Mouse (Mus musculus): ENCODE data around the gene Treml2.

GRCm38 (mm10) chr17:48286765-48287164, 12.5 kb upstream of the Treml2 start:
- TF ChIP-seq CTCF (IDR thresholded peaks at IDR 0.05; ENCODE audit: borderline replicate concordance, insufficient read depth, low read depth, low read length) = no peak
- no peak for TF ChIP-seq POLR2A (IDR thresholded peaks at IDR 0.05; ENCODE audit: borderline replicate concordance, insufficient read depth, low read length)
